Mouse (Mus musculus) heart, adult 2 months (tissue): ENCODE results near the gene Tada3.

Experiments used
- CTCF ChIP-seq: fragments of 200-600 bp; IDR thresholded peaks from 2 replicates; pipeline ENCODE4 v1.8.1; 2022; ENCODE audit warnings: antibody characterized with exemption, mild to moderate bottlenecking, moderate library complexity
- EP300 ChIP-seq: fragments of 200-500 bp; IDR thresholded peaks from 2 replicates; pipeline ENCODE4 v1.6.1; 2011; ENCODE audit warnings: low read depth, low read length, control low read depth; ENCODE audit not compliant: insufficient read depth
- POLR2A ChIP-seq: fragments of 200-500 bp; IDR thresholded peaks from 2 replicates; pipeline ENCODE4 v1.6.1; 2011; ENCODE audit warnings: mild to moderate bottlenecking, low read depth, low read length, control low read depth; ENCODE audit not compliant: insufficient read depth

- no peak for TF ChIP-seq CTCF
- no peak for TF ChIP-seq POLR2A
- no peak for TF ChIP-seq EP300
Measured at GRCm38 (mm10) chr6:113329396-113329795, 48.3 kb downstream of the Tada3 start.
